Mouse (Mus musculus) bone marrow macrophage, adult 2 months (primary cell): ENCODE data around the gene E2f6.

ENCODE experiments used
- CTCF ChIP-seq: IDR thresholded peaks from 2 replicates; pipeline ENCODE4 v1.5.1; 2012; ENCODE audit warnings: low read depth, mild to moderate bottlenecking, low read length, moderate library complexity
- POLR2A ChIP-seq: IDR thresholded peaks from 2 replicates; pipeline ENCODE4 v1.6.1; 2012; ENCODE audit warnings: mild to moderate bottlenecking, low read depth, low read length, borderline replicate concordance

- TF ChIP-seq POLR2A (no peak), CTCF (no peak)
Measured at GRCm38 (mm10) chr12:16811477-16811876, 714 bp downstream of the E2f6 start.
